Mouse (Mus musculus) lung, postnatal 10 days (tissue): ENCODE measurements around the gene Scn1b.

Source experiments
- DNase-seq: peaks from one replicate; pipeline ENCODE4 v3.0.0; 2021

Scn1b gene

DNA sequence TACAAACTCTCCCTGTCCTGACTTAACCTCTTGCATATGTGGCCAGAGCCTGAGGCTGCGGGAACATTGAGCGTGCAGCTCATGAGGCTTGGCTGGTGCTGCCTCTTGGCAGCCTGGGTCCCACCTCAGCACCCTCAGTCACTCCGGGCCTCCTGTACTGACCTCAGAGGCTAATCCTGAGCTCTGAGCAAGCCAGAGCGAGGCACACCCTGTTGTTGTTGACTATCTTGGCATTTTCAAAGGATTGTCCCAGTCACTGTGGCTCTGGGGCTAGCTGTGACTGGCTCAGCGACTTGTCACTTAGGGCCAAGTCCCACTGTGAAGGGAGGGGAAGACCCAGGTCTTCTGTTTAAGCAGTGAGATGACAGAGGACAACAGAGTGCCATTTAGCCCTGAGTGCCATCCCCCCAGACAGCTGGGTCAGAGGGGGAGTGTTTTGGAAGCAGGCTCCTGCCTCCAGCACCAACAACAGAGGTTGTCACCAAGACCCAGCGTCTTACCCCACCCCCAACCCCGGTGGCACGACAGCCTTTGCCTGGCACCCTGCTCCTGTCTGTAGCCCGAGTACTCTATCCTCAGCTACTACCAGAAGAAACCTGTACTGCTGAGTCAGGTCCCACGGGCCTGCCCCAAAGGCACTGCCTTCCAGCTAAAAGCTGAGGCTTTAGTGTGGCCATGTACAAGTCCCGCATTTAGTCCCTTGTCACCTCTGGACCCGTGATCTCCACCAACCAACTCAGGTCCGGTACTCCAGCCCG lies 43.8 kb downstream of the Scn1b start:
- DNase-seq, result peak; percentile 60

GRCm38 (mm10) chr7:31082106-31082505 lies 44.7 kb downstream of the Scn1b start:
- no peak for DNase-seq

- no peak for DNase-seq
Measured at GRCm38 (mm10) chr7:31081106-31081505, 45.7 kb downstream of the Scn1b start.

GRCm38 (mm10) chr7:31080611-31081010 lies 46.2 kb downstream of the Scn1b start:
- no peak for DNase-seq

DNA sequence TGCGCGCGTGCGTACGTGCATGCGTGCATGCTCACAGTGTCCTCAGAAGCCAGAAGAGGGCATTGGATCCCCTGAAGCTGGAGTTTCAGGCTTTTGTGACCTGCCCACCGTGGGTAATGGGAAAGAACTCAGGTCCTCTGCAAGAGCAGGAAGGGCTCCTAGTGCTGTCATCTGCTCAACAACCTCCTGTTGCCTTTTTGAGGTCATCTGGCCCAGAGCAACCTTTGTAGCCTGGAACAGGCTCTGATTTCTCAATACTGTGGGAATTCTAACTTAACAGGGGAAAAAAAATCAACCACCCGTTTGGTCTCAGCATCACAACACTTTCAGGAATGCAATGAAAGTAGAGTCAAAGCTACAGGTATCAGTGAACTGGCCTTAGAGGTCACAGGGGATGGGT lies 47.1 kb downstream of the Scn1b start:
- no peak for DNase-seq

- peak; percentile 76 for DNase-seq
Measured at GRCm38 (mm10) chr7:31077885-31078445, 48.8 kb downstream of the Scn1b start.

DNA sequence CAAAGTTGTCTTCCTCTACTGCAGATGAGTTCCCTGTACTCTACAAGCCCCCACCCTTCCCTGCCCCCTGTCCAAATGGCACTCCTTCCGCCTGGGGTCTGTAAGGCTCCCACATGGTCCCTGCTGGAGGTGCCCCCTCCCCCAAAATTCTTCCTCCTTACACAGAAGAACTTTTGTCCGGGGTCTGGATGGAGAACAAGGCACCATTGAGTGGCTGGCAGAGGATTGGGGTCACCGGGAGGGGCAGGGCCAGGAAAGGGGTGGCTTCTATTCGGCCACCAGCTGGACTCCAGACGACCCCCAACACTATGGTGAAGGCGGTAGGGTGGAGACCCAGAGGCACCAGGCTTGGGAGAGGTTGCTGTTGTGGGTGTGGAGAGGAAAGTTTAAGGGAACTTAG lies 49.3 kb downstream of the Scn1b start:
- no peak for DNase-seq

- no peak for DNase-seq
Measured at GRCm38 (mm10) chr7:31076492-31076891, 50.3 kb downstream of the Scn1b start, which contains the start of gene Fxyd3. TSS of gene Fxyd3 (minus strand) at chr7:31076704.

GRCm38 (mm10) chr7:31074713-31075069 lies 52.1 kb downstream of the Scn1b start:
- no peak for DNase-seq

DNA sequence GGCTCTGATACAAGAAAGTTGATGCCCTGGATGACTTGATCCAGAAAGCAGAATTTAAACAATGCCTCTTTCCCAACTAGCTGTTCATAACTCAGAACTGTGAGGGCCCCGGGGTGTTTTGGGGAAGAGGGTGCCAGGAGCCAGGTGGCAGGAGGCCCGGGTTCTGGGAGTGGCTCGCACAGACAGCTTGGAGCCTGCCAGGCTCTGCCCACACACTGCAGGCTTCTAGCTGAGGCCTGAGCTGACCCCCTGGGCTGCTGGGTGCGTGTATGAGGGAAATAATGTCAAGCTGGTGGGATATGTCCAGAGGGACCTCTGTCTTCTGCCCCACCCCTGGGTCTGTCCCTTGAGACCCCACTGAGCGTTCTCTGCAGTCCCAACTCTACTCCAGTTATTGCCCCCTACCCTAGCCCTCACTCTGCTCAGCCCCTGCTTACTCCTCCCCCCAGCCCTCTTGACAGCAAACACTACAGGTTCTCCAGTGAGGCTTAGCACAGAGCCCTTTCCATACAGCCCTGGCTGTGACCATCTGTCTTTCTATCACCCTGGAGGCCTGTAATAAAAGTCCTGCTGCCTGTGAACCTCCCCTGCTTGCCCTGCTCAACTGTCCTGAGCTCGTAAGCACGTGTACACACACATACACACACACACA lies 52.6 kb downstream of the Scn1b start:
- DNase-seq, result no peak

DNA sequence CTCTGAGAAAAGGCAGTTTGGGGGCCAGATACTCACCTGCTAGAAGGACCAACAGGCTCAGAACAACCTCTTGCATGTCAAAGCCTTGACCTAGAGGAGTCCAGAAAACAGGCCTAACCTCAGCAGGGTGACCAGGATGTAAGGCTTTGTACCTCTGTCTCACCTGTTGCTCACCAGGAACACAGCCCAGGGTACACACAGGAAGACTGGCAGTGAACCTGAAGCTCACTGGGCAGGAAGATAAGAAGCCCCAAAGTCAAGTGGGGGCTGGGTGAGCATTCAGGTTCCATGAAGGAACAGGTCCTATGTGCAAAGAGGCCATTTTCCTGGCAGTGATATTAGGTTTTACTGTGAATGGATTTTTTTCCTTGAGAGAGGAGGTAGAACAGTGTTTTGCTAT lies 53.3 kb downstream of the Scn1b start:
- DNase-seq, result no peak

DNA sequence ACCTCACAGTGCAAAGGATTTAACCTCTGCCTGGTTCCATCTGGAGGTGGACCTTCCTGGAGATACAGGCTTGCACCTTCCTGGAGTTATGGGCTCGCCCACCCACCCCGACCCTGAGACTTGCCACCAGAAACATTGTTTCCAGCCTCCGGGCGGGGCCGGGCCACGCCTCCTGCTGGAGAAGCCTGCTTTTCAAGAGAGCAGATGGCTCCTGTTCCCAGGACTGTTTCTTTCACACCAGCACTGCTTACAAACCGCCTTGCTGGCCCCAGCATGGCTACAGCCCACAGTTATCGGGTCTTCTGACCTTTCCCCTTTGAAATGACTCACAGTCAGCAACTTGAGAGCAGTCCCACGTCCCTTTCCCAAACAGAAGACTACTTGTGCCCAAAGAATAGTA lies 54.5 kb downstream of the Scn1b start:
- no peak for DNase-seq

DNA sequence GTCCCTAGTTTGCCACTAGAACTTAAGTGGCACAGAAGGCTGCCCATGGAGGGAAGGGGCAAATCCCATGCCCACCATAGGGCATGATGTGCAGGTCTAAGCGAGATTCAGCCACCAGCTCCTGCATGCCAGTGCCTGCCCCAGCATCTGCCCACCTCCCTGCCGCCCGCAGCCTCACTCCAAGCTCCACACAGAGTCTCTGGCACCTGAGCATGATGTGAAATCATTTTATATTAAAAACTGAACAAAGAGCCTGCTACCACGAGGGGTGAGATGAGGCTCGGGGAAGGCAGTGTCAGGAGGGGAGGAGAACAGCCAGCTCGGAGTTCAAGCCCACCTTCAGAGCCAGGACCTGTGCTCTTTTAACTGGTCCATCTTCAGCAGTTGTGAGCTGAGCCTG lies 56.5 kb downstream of the Scn1b start:
- DNase-seq, result no peak

- peak; percentile 20 for DNase-seq
Measured at GRCm38 (mm10) chr7:31069491-31069890, 57.3 kb downstream of the Scn1b start.

GRCm38 (mm10) chr7:31067836-31068235 lies 59.0 kb downstream of the Scn1b start:
- peak; percentile 71 for DNase-seq
